Mouse (Mus musculus) olfactory bulb, adult 2 months (tissue): ENCODE results near the gene Neu3. TPM values are rescaled to one million over a fixed set of nuclear protein-coding genes. Genes with fewer than 3 reads are reported as not detected.

Experiments used
- H3K27ac ChIP-seq: fragments of 200-500 bp; 2 replicates; pipeline ENCODE4 v1.5.1; 2012; ENCODE audit warnings: low read depth, low read length; ENCODE audit not compliant: insufficient read depth
- H3K4me1 ChIP-seq: fragments of 200-500 bp; 2 replicates; pipeline ENCODE4 v1.6.1; 2012; ENCODE audit warnings: low read length; ENCODE audit not compliant: control insufficient read depth, insufficient read depth
- H3K4me3 ChIP-seq: fragments of 200-500 bp; 2 replicates; pipeline ENCODE4 v1.5.1; 2012; ENCODE audit warnings: mild to moderate bottlenecking, low read depth, low read length, moderate library complexity; ENCODE audit not compliant: insufficient read depth
- CTCF ChIP-seq: fragments of 200-500 bp; IDR thresholded peaks from 2 replicates; pipeline ENCODE4 v1.5.1; 2012; ENCODE audit warnings: low read depth, mild to moderate bottlenecking, low read length, moderate library complexity; ENCODE audit not compliant: insufficient read depth
- POLR2A ChIP-seq: fragments of 200-500 bp; IDR thresholded peaks from 2 replicates; pipeline ENCODE4 v1.6.1; 2012; ENCODE audit warnings: mild to moderate bottlenecking, low read depth, low read length, moderate library complexity; ENCODE audit not compliant: insufficient read depth
- WGBS: fragments of 180-500 bp; shearing (Covaris S2); methylation state at CpG from one replicate; pipeline ENCODE4 v1.1.7; 2018; 5-methylcytosine and 5-hydroxymethylcytosine counted together
- polyA plus RNA-seq: library from polyadenylated mRNA; stranded (reverse); fragments of >200 nt; gene quantifications from 2 replicates; pipeline ENCODE4 v1.2.4, GENCODE M21; 2012; ENCODE audit warnings: low replicate concordance; ENCODE audit not compliant: missing spikeins, insufficient read depth, insufficient read length

The Neu3 gene
- polyA plus RNA-seq, 1 experiment = not detected

GRCm38 (mm10) chr7:99838241-99838640 is 10.0 kb upstream of the Neu3 start:
- no peak for TF ChIP-seq CTCF
- TF ChIP-seq POLR2A = no peak
- Histone ChIP-seq H3K4me3 (no peak overlapping the region), H3K27ac (no peak overlapping the region), H3K4me1 (0 out of 2 replicates have a peak, but pooled peaks cover 3% of the 10 kb centered on the region)
- 82% methylated on average over 3 of the region's 3 CpGs for WGBS

- no peak overlapping the region for H3K4me3 ChIP-seq
- no peak overlapping the region for H3K27ac ChIP-seq
- TF ChIP-seq POLR2A (no peak), CTCF (no peak)
- 0 out of 2 replicates have a peak, but pooled peaks cover 3% of the 10 kb centered on the region for H3K4me1 ChIP-seq
- WGBS = 75% methylated on average over 6 of the region's 6 CpGs
These were observed 9.3 kb upstream of the Neu3 start for GRCm38 (mm10) chr7:99837358-99838071.

GRCm38 (mm10) chr7:99836781-99837180 is 8.6 kb upstream of the Neu3 start:
- H3K27ac ChIP-seq = no peak overlapping the region
- H3K4me3 ChIP-seq = no peak overlapping the region
- H3K4me1 ChIP-seq = 0 out of 2 replicates have a peak, but pooled peaks cover 3% of the 10 kb centered on the region
- 41% methylated on average over 4 of the region's 4 CpGs for WGBS
- no peak for TF ChIP-seq CTCF
- no peak for TF ChIP-seq POLR2A

GRCm38 (mm10) chr7:99834314-99834853 is 6.2 kb upstream of the Neu3 start:
- WGBS = 80% methylated on average over 5 of the region's 5 CpGs
- Histone ChIP-seq H3K27ac (no peak overlapping the region), H3K4me1 (no peaks in the 10 kb centered on the region), H3K4me3 (no peak overlapping the region)
- TF ChIP-seq POLR2A (no peak), CTCF (no peak)

- no peak overlapping the region for H3K27ac ChIP-seq
- 85% methylated on average over 2 of the region's 2 CpGs for WGBS
- TF ChIP-seq POLR2A = no peak
- TF ChIP-seq CTCF = no peak
- H3K4me3 ChIP-seq = no peak overlapping the region
- H3K4me1 ChIP-seq = no peaks in the 10 kb centered on the region
These were observed 5.6 kb upstream of the Neu3 start for GRCm38 (mm10) chr7:99833846-99834222.

- Histone ChIP-seq H3K4me3 (no peak overlapping the region), H3K4me1 (no peaks in the 10 kb centered on the region), H3K27ac (no peak overlapping the region)
- WGBS = 79% methylated on average over 5 of the region's 5 CpGs
- no peak for TF ChIP-seq CTCF
- no peak for TF ChIP-seq POLR2A
These were observed 5.1 kb upstream of the Neu3 start for GRCm38 (mm10) chr7:99833115-99833845.

- no peak overlapping the region for H3K4me3 ChIP-seq
- H3K4me1 ChIP-seq = peaks cover 5% of the 10 kb centered on the region; the same call in 1 of the 2 replicates
- TF ChIP-seq CTCF = no peak
- TF ChIP-seq POLR2A = no peak
- no peak overlapping the region for H3K27ac ChIP-seq
- 73% methylated on average over 6 of the region's 6 CpGs for WGBS
These were observed 2.1 kb downstream of the Neu3 start for GRCm38 (mm10) chr7:99826096-99826495.

- 96% methylated on average over 9 of the region's 9 CpGs for WGBS
- peaks cover 5% of the 10 kb centered on the region; the same call in 1 of the 2 replicates for H3K4me1 ChIP-seq
- TF ChIP-seq POLR2A (no peak), CTCF (no peak)
- no peak overlapping the region for H3K27ac ChIP-seq
- H3K4me3 ChIP-seq = no peak overlapping the region
These were observed 2.7 kb downstream of the Neu3 start for GRCm38 (mm10) chr7:99825511-99825910.
